Mouse (Mus musculus): ENCODE results near the gene 6030408B16Rik.

6030408B16Rik gene

DNA sequence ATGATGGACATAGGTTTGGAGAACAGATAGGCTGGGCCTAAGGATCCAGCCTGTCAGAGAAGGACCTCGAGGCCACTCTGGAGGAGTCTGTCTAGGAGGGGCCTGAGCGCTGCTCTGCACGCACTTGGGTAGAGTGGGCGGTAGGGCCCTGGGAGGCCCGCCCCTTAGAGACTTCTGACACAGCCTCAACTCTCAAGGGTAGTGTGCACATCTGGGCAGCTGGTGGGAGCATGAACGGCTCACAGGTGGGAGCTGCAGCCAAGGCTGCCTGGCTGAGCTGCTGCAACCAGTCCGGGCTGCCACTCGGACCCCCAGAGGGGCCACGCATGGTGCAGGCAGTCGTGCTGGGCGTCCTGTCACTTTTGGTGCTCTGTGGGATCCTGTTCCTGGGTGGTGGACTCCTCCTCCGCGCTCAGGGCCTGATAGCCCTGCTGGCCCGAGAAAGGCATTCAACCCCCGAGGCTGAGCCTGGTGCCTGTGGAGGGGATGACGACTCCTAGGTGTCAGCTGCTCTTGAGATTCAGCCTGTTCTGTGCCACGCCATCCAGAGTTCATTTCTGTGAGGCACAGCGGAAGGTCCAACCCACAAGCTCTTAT, at the start of gene 6030408B16Rik:
6030408B16Rik (plus strand) TSS at position 188 of the 597 bp plus-strand sequence.
- DNase-seq (ENCODE audit: low read depth, low spot score) = no peak

DNA sequence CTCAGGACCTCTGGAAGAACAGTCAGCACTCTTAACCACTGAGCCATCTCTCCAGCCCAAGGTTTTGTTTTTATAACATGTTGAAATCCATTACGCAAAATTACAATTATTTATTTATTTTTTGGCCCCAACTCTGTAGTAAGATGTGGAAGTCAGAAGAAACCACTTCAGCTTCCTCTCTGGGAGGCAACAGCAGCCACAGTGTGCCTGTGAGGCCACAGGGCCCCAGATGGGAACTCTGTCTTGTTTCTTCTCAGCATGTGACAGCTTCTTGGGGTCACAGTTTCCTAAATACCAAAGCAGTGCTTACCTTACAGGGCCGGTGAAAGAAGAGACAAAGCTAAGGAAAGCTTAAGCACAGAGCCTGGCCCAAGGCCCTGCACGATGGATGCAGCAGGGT, 49.0 kb upstream of the 6030408B16Rik start:
- no peak for DNase-seq (ENCODE audit: low read depth, low spot score)

DNA sequence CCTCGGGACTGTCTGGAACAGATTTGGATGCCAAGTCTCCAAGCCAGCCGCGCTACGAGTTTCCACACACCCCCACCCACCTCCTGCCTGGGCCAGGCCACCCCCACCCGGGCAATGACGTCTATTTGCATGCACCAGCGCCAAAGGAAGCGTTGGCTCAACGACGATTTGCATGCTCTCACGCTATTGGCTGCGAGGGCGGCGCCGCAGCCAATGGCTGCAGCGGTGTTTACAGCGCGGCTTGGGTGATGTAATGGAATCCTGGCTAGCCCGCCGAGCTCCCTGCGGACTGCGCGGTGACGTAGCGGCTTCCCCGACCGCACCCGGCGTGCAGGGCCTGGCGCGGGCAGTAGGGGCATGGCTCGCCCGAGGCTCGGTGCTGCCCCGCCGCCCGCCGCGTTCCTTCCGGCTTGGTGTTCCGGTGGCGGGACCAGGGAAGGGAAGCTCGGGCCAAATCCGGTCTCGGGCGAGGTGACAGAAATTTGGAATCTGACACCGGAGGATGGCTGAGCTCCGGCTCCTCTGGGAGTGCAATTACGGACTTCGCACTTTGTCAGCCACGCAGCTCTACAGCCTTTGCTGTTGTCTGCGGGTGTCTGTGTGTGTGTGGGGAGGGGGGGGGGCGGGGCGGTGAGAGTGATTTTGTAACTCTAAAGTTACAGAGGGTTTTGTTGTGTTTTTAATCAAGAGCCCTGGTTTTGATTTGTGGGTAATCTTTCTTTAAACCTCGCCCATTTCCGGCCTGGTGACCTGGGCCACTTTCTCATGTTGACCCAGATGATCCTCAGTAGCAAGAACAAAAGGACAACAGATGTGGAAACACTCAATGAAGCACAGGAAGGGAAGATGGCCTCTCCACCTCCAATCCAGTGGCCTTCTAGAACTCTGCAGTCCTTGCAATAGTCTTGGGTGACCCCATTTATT, 46.5 kb upstream of the 6030408B16Rik start:
- DNase-seq (ENCODE audit: low read depth, low spot score) = peak; percentile 50

DNA sequence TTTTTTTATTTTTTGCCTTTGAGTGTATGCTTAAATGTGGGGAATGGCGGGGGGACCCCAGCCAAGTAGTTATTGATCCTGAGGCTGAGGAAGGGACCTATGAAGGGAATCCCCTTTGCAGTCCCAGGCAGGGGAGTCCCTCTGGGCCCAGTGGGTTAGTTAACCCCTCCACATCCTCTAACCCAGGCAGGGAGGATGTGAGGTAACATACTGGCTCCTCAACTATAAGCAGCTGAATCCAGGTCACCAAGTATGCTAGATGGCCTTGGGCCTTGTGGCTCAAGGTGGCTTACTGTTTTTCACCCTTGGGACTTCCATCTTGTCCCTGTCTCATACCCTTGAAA, 45.9 kb upstream of the 6030408B16Rik start:
- no peak for DNase-seq (ENCODE audit: low read depth, low spot score)

DNA sequence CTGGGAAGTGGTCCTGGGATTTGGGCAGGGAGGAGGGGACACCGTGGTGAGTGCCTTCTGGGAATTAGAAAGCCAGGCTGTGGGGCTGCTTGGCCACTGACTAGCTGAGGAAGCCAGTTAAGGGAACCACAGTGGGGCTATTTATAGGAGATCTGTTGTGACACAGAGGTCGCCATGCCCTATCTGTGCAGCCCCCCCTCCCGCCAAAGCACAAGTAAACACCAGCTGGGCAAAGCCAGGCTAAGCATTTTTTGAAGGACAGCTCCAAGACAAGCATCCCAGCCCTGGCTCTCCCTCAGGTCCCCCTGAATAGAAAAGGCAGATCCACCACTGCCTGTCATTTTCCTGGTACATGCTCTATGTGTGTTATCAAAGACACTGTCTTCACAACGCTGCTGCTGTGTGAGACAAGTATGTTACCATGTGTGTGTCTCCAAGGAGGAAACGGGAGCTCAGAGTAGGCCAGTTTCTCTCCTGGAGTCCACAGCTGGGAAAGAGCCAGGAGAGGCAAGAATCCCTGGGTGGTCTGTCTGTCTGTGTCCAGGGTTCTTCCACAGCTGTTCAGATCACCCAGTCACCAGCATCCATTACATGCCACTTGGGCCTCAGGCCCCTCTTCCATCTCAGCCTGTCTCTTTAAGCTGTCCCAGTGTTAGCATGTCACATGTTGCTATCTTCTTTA, 44.8 kb upstream of the 6030408B16Rik start:
- DNase-seq (ENCODE audit: low read depth, low spot score) = no peak

DNA sequence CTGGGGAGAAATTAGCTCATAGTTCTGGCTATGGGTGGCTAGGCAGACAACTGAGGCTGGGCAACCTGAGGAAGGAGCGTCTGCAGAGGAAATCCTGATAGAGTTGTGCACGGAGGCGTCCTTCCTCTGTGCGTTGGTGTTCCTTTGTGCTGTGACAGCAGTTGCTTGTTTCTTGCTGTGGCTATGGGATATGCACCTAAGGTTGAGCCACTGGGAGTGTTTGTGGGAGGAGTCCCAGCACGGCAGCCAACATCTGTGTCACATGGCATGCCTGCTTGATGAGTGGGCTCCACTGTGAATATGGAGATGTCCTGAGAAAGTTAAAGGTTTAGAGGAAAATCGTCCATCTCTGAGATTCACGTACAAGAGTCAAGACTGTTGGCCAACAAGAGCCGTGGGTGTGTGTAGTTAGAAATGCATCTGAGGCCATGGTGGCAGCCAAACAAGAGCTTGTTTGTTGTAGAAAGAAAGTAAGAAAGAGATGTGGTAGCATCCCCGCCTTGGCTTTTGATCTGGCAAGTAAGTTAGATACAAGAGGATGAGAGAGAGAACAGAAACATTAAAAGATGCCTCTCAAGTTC, 42.7 kb upstream of the 6030408B16Rik start:
- DNase-seq (ENCODE audit: low read depth, low spot score) = no peak

DNA sequence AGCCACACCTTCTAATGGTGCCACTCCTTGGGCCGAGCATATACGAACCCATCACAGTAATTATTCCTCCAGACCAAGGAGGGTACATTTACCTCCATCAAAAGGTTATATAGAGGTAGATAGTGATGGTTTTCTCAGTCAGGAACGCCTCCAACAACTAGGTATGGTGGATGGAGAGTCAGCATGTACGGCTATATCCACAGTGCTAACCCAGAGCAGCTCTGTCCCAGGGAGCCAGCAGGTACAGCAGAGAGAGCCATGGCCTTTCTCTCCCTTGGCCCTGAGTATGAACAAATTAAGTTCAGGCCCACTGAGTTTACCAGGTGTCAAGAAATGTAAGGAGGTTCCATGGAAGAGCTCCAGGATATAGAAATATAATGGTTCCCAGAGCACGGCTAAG, 41.1 kb upstream of the 6030408B16Rik start:
- DNase-seq (ENCODE audit: low read depth, low spot score) = no peak

DNA sequence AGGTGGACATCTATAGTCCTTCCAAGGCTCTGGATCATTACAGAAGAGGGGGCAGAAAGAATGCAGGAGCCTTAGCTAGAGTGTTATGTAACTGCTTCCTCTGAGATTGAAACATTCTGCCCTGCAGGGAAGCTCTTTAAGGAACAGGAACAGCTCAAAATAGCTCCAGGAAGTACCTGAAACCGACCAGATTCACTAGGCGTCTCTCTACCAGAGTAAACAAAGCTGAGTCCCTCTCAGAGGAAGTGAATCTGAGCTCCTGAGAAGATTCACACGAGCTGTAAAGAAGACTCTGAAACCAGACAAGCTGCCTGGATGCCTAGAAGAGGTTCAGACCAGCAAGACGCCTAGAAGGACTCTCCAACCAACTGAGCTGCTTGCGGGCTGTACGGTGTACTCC, 40.4 kb upstream of the 6030408B16Rik start:
- DNase-seq (ENCODE audit: low read depth, low spot score) = no peak

DNA sequence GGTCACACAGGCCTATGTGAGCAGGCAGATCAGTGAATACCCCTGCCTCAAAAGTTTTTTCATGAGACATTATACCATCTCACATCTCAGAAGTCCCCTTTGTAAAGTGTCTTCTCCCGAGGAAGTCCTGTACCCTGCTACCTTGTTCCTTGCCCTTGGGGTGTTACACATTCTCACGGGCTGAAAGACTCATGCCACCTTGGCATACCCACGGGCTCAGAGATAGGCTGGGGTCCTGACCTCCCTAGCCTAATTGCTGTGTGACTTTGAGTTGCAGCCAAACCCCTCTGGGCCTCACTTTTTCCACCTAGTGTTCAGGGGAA, 39.5 kb upstream of the 6030408B16Rik start:
- no peak for DNase-seq (ENCODE audit: low read depth, low spot score)

DNA sequence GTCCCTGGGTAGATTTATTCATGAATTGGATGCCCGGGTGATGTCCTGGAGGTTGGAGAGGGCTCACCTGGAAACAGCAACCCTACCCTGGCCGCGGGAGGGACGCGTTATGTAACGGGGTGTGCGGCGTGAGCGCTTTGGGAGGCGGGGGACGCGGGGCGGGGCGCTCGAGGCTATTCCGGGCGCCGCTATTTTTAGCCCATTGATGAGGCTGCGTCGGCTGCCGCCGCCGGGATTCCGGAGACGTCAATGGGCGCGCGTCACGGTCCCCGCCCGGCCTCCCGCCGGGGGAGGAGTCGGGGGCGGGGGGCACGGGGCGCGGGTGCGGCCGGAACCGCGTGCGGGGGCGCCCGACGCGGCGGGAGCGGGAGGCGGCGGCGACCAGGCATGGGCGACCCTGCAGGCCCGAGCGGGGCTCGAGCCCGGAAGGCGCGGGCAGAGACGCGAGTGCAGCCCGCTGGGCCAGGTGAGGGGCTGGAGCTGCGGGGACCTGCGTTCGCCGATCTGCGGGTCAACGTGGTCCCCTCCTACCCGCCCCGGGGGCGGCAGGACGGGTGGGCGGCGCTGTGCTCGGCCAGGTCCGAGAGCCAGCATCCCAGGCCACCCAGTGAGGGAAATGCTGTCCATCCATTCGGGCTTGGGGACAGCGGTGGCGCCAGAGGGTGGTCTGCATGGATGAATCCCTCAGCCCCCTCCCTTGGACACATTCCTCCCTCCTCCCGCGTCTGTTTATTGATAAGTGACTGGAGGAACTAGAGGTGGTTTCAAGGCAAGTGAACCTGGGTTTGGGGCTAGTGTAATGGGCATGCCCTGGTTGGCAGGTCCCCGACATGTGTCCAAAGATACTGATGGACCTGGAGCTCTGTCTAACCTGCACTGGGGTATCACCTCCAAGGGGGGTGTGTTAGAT, 38.9 kb upstream of the 6030408B16Rik start, which contains the start of gene Nr4a1:
Nr4a1 (plus strand) TSS at position 384 of the 910 bp plus-strand sequence.
- no peak for DNase-seq (ENCODE audit: low read depth, low spot score)

DNA sequence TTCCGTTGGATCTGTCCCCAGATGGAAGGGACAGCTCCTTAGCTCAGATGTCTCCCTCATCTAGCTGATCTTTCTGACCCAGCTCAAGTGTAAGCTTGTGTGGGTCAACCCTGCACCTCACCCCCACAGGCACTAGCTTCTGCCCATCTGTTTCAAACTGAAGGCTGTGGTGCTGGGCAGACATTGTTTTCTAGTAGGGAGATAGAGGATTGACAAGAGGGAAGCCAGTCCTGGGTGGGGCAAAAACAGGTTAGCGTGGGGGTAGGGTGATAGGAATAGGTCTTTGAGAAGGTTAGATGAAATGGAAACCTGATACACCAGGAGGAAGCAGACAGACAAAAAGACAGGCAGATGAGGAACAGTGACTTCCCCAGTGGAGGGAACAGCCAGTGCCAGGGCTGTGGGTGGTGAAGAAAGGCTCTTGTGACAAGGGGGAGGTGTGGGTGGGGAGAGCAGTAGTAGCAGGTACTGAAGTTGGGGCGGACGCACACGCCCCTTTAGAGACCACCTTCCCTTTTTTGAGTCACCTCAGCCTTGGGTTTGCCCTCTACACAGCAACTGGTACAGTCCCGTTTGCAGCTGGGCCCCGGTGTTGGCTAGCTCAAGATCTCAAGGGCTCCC, 37.1 kb upstream of the 6030408B16Rik start:
- DNase-seq (ENCODE audit: low read depth, low spot score) = no peak

DNA sequence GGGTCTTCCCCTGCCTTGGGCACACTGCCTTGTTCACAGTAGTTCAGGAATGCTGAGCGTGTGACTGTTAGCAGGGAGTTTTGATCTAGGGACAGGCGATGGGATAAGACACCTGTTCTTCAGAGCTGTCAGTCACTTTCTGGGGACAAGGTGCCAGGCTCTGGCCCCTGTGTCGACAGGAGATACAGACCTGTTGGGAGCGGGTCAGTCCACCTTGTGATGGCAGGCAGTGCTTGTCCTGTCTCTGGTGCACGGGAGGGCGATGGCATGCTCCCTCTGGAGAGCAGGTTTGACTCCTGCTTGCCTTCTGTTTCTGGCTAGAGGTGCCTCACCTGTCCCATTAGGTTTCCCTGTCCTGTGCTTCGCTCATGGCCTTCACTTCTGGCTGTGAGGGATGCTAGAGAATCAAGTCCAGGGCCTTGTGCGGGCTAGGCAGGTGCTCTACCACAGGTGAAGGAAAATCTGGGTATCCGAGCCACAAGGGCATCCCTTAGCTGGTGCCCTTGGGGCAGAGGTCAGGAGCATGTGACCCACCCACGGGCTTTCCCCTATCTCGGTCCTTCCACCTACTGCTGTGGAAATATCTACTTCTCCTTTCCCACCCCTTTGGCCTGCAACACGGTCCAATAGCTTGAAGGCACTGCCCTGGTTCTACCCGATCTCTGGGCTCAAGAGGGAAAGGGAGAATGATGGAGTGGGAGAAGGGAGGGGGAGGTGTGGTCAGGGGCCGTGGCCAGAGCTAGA, 36.4 kb upstream of the 6030408B16Rik start:
- no peak for DNase-seq (ENCODE audit: low read depth, low spot score)

DNA sequence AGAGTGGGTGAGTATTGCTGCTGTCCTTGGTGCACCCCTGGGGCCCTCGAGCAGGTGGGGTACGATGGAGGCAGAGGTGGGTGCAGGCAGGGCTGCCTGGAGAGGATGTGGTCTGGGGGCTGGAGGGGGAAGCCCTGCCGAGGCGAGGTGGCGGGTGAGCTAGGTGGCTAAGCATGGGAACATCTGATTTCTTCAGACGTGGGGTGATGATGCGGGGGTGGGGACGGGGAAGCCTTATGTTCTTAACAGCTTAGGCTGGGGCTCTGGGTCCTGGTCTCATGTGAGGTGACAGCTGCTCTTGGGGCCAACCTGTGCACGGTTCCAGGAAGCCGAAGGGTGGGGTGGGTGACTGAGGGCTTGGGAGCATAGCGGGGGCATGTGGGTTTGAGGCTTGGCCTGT, 34.6 kb upstream of the 6030408B16Rik start:
- no peak for DNase-seq (ENCODE audit: low read depth, low spot score)

DNA sequence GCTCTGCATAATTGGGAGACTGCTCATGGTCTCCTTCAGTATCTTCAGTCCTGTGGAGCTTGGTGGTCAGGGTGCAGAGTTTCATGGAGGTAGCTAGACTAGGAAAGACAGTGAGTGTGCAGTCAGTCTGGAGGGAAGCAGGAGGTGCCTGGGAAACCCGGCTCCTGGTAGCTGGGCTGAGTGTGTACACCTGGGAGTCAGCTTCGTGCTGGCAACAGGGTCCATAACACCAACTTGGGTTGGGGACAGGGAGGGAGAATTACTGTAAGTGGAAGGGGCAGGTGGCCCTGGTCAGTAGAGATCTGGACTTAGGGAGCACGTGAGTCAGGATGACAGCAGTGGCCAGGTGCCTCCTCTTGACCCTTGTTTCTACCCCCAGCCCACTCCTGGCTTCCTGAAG, 33.1 kb upstream of the 6030408B16Rik start:
- DNase-seq (ENCODE audit: low read depth, low spot score) = no peak

DNA sequence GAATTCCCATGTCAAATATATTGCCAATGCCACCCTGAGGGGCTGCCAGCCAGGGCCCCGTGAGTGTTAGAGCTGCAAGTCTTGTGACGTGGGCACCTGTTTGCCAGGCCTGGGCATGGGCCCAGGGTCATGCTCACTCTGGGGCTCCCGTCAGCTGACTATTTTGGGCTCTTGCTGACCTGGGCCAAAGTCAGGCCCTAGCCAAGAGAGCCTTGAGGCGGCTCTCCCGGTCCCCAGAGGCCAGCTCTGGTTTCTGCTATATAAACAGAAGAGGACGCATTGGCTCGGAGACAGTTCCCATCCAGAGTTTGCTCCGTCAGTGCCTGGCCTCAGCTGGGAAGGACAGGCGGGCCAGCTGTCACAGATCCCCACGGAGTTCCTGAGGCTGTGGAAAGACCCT, 32.6 kb upstream of the 6030408B16Rik start:
- DNase-seq (ENCODE audit: low read depth, low spot score) = no peak

DNA sequence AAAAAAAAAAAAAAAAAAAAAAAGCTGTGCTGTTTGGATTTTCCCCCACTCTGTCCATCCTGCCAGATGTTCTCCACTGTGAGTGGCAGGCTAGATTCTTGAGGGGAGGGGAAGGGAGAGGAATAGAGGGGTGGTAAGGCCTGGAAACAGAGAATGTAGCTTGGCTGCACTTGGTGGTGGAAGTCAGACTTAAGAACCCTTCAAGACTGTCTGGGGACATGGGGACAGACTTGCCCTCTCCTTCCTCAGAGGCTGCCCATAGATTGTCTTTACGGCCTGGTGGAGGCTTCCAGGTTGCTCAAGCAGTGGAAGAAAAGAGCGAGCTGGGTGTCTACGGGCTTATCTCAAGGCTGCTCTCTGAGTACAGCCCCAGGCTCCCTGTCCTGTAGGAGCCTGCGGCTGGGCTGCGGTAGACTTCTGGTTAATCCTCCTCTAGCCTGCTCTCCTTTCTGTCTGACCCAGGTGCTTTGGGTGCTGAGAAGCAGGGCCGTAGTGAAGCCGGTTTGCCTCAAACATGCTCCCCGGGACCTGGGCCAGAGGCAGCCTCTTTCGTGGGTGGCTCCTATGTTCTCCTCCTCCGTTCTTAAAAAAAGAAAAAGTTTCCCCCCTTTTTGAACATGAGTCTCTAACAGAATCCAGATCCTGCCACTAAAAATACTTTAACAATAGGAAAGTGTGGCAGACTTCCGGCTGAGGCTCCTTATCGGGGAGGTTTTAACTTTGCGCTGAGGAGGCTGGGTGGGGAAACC, 32.0 kb upstream of the 6030408B16Rik start:
- no peak for DNase-seq (ENCODE audit: low read depth, low spot score)

DNA sequence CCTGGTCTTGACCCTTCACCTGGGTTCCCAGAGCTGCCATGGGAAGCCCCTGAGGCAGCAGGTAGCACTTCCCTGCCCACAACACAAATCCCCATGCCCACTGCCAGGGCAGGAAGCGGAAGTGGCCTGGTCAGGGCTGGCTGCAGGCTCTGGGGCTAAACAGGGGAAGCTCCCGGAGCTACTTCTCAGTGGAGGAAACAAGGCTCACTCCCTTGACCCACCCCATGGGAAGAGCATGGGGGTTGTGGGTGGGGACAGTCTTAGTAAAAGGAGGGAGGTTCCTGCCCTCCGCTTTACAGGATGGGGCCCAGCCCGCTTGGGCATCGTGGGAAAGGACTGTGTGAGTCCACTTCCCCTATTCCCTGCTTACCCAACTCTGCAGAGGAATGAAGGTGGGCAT, 30.5 kb upstream of the 6030408B16Rik start:
- DNase-seq (ENCODE audit: low read depth, low spot score) = no peak

DNA sequence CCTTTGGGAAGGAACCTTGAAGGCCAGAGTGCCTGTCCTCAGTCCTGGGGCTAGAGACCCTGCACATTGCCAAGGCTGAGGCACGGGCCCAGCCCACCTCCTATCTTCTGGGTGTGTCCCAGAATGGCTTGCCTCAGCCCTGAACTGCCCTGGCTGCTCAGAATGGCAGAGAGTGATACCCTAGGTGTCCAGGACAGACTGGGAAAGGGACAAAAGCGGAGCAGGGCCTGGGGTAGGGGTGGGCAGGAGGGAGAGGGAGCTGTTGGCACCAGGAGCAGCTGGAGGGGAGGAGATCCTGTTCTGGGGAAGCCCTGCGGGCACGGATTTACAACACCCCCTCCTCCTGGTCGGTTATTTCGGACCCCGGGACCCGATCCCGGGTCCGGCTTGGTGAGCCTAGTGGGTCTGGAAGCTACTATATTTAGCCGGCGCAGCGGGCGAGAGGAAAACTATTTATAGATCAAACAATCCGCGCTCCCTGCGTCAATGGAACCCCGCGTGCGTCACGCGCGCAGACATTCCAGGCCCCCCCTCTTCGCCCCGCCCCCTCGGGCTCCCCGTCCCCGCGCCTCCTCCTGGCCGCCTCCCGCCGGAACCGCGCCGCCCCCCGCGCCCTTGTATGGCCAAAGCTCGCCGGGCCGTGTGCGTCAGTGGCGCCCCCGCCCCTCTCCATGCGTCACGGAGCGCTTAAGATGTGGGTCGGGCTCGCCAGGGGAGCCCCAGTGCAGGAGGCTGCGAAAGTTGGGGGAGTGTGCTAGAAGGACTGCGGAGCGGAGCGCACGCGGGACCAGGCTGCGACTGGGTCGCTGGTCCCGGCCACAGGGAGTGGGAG, 26.7 kb upstream of the 6030408B16Rik start:
- no peak for DNase-seq (ENCODE audit: low read depth, low spot score)

Data from c-Kit-negative CD71-positive TER-119-positive erythroid progenitor cells, embryonic 14.5 days (primary cell).